Mouse (Mus musculus): ENCODE measurements around the gene Cacnb3. TPM values are rescaled to one million over a fixed set of nuclear protein-coding genes. Genes with fewer than 3 reads are reported as not detected.
A peak's percentile ranks its signal among the peaks of the same experiment; 100 is the strongest.
"Not testable (repeated sequence)": the region's sequence is repeated elsewhere in the genome, so short reads cannot be mapped to it uniquely, and the experiment has no call there.

Cacnb3 gene
- 1.4 and 1.5 TPM in 2 replicates for polyA plus RNA-seq (2015; fragmentation: Nextera tagmentation; extraction: Ambion mirVana)

- Histone ChIP-seq H3K4me1 (replicated peaks) (peaks cover 46% of the 10 kb centered on the region), H3K9me3 (replicated peaks) (no peaks in the 10 kb centered on the region), H3K4me3 (replicated peaks) (0 out of 2 replicates have a peak within 1 kb of the TSS, but pooled peaks have one; percentile 7), H3K4me2 (peak within 1 kb of the TSS; percentile 43), H3K27ac (no peak within 1 kb of the TSS), H3K36me3 (no peaks in the 10 kb centered on the region), H3K9ac (no peak within 1 kb of the TSS), H3K27me3 (peaks cover 100% of the 10 kb centered on the region)
- no peak for DNase-seq
- 21% methylated on average over 4 of the region's 4 CpGs for WGBS (ENCODE audit: insufficient replicate concordance)
- no peak for ATAC-seq (ENCODE audit: low read depth)
Observed at GRCm38 (mm10) chr15:98630540-98630939, at the start of gene Cacnb3. Cacnb3 (plus strand) TSS chr15:98630840.

- H3K9me3 ChIP-seq (replicated peaks), result no peaks in the 10 kb centered on the region
- DNase-seq, result no peak
- no peak for ATAC-seq (ENCODE audit: low read depth)
- no peak overlapping the region for H3K9ac ChIP-seq
- no peak overlapping the region for H3K4me3 ChIP-seq (replicated peaks)
- peaks cover 27% of the 10 kb centered on the region for H3K4me1 ChIP-seq (replicated peaks)
- H3K27me3 ChIP-seq, result peaks cover 11% of the 10 kb centered on the region; the same call in 1 of the 2 replicates
- no peak overlapping the region for H3K4me2 ChIP-seq
- WGBS (ENCODE audit: insufficient replicate concordance), result 79% methylated on average over 8 of the region's 8 CpGs
- no peaks in the 10 kb centered on the region for H3K36me3 ChIP-seq
- no peak overlapping the region for H3K27ac ChIP-seq
Observed at GRCm38 (mm10) chr15:98582410-98582809, 48.2 kb upstream of the Cacnb3 start.

GRCm38 (mm10) chr15:98582996-98583395 lies 47.6 kb upstream of the Cacnb3 start:
- Histone ChIP-seq H3K36me3 (no peaks in the 10 kb centered on the region), H3K4me2 (no peak overlapping the region), H3K27ac (no peak overlapping the region), H3K4me1 (replicated peaks) (peaks cover 33% of the 10 kb centered on the region), H3K9me3 (replicated peaks) (no peaks in the 10 kb centered on the region), H3K9ac (no peak overlapping the region), H3K27me3 (peaks cover 8% of the 10 kb centered on the region; the same call in 1 of the 2 replicates), H3K4me3 (replicated peaks) (no peak overlapping the region)
- no peak for ATAC-seq (ENCODE audit: low read depth)
- 70% methylated on average over 8 of the region's 8 CpGs for WGBS (ENCODE audit: insufficient replicate concordance)
- DNase-seq, result no peak

GRCm38 (mm10) chr15:98585421-98585820 lies 45.2 kb upstream of the Cacnb3 start:
- no peak for ATAC-seq (ENCODE audit: low read depth)
- WGBS (ENCODE audit: insufficient replicate concordance), result 67% methylated on average over 7 of the region's 7 CpGs
- peak overlapping the region; percentile 29; the same call in 1 of the 2 replicates for H3K4me2 ChIP-seq
- H3K27me3 ChIP-seq, result no peaks in the 10 kb centered on the region
- H3K9ac ChIP-seq, result no peak overlapping the region
- peaks cover 57% of the 10 kb centered on the region for H3K4me1 ChIP-seq (replicated peaks)
- H3K9me3 ChIP-seq (replicated peaks), result no peaks in the 10 kb centered on the region
- no peak for DNase-seq
- H3K36me3 ChIP-seq, result peaks cover 7% of the 10 kb centered on the region; the same call in 1 of the 2 replicates
- H3K4me3 ChIP-seq (replicated peaks), result no peak overlapping the region
- peak overlapping the region; percentile 80 for H3K27ac ChIP-seq

- H3K4me3 ChIP-seq (replicated peaks); H3K27me3 ChIP-seq; DNase-seq; H3K9me3 ChIP-seq (replicated peaks); H3K9ac ChIP-seq: not testable (repeated sequence)
- Histone ChIP-seq H3K4me1 (replicated peaks) (peaks cover 62% of the 10 kb centered on the region), H3K27ac (peak overlapping the region; percentile 80), H3K4me2 (peak overlapping the region; percentile 29), H3K36me3 (peaks cover 14% of the 10 kb centered on the region; the same call in 1 of the 2 replicates)
- WGBS (ENCODE audit: insufficient replicate concordance), result 36% methylated on average over 9 of the region's 9 CpGs
- peak; percentile 77 for ATAC-seq (ENCODE audit: low read depth)
Observed at GRCm38 (mm10) chr15:98586141-98586540, 44.5 kb upstream of the Cacnb3 start.

- Histone ChIP-seq H3K9ac (no peak overlapping the region), H3K4me1 (replicated peaks) (peaks cover 65% of the 10 kb centered on the region), H3K4me2 (no peak overlapping the region), H3K27ac (peak overlapping the region; percentile 21; the same call in 1 of the 2 replicates), H3K4me3 (replicated peaks) (no peak overlapping the region), H3K9me3 (replicated peaks) (no peaks in the 10 kb centered on the region), H3K36me3 (peaks cover 30% of the 10 kb centered on the region), H3K27me3 (no peaks in the 10 kb centered on the region)
- WGBS (ENCODE audit: insufficient replicate concordance), result 36% methylated on average over 11 of the region's 11 CpGs
- no peak for ATAC-seq (ENCODE audit: low read depth)
- no peak for DNase-seq
Observed at GRCm38 (mm10) chr15:98587751-98588150, 42.9 kb upstream of the Cacnb3 start.

- Histone ChIP-seq H3K9ac (no peak overlapping the region), H3K4me1 (replicated peaks) (peaks cover 63% of the 10 kb centered on the region), H3K36me3 (peaks cover 51% of the 10 kb centered on the region), H3K9me3 (replicated peaks) (no peaks in the 10 kb centered on the region), H3K27me3 (no peaks in the 10 kb centered on the region), H3K27ac (0 out of 2 replicates have a peak overlapping the region, but pooled peaks have one; percentile 23), H3K4me3 (replicated peaks) (no peak overlapping the region), H3K4me2 (no peak overlapping the region)
- 26% methylated on average over 7 of the region's 7 CpGs for WGBS (ENCODE audit: insufficient replicate concordance)
- DNase-seq (no peak), ATAC-seq (ENCODE audit: low read depth) (no peak)
Observed at GRCm38 (mm10) chr15:98589640-98590336, 40.9 kb upstream of the Cacnb3 start.

- H3K36me3 ChIP-seq, result peaks cover 67% of the 10 kb centered on the region
Observed at GRCm38 (mm10) chr15:98591396-98591795, 39.2 kb upstream of the Cacnb3 start.

GRCm38 (mm10) chr15:98594193-98594592 lies 36.4 kb upstream of the Cacnb3 start:
- no peak for DNase-seq
- Histone ChIP-seq H3K36me3 (peaks cover 94% of the 10 kb centered on the region), H3K27ac (no peak overlapping the region), H3K4me2 (no peak overlapping the region), H3K9ac (no peak overlapping the region), H3K9me3 (replicated peaks) (no peaks in the 10 kb centered on the region), H3K4me1 (replicated peaks) (peaks cover 23% of the 10 kb centered on the region), H3K4me3 (replicated peaks) (no peak overlapping the region), H3K27me3 (no peaks in the 10 kb centered on the region)
- ATAC-seq (ENCODE audit: low read depth), result no peak
- WGBS (ENCODE audit: insufficient replicate concordance), result 80% methylated on average over 19 of the region's 19 CpGs

More at GRCm38 (mm10) chr15:98591396-98591795, 39.2 kb upstream of the Cacnb3 start:
- WGBS (ENCODE audit: insufficient replicate concordance), result 74% methylated on average over 4 of the region's 4 CpGs
- H3K4me3 ChIP-seq (replicated peaks), result no peak overlapping the region
- no peaks in the 10 kb centered on the region for H3K9me3 ChIP-seq (replicated peaks)
- H3K4me2 ChIP-seq, result no peak overlapping the region
- no peak overlapping the region for H3K27ac ChIP-seq
- no peaks in the 10 kb centered on the region for H3K27me3 ChIP-seq
- H3K9ac ChIP-seq, result no peak overlapping the region
- ATAC-seq (ENCODE audit: low read depth) (no peak), DNase-seq (no peak)
- peaks cover 48% of the 10 kb centered on the region for H3K4me1 ChIP-seq (replicated peaks)

- Histone ChIP-seq H3K27me3 (no peaks in the 10 kb centered on the region), H3K36me3 (peaks cover 97% of the 10 kb centered on the region), H3K4me3 (replicated peaks) (no peak overlapping the region), H3K4me1 (replicated peaks) (peaks cover 19% of the 10 kb centered on the region), H3K9ac (no peak overlapping the region), H3K27ac (no peak overlapping the region), H3K4me2 (no peak overlapping the region), H3K9me3 (replicated peaks) (no peaks in the 10 kb centered on the region)
- ATAC-seq (ENCODE audit: low read depth) (no peak), DNase-seq (no peak)
- WGBS (ENCODE audit: insufficient replicate concordance), result 83% methylated on average over 5 of the region's 5 CpGs
Observed at GRCm38 (mm10) chr15:98595049-98595448, 35.6 kb upstream of the Cacnb3 start.

- Histone ChIP-seq H3K36me3 (peaks cover 98% of the 10 kb centered on the region), H3K27ac (no peak overlapping the region), H3K4me1 (replicated peaks) (peaks cover 19% of the 10 kb centered on the region), H3K4me3 (replicated peaks) (no peak overlapping the region), H3K9ac (no peak overlapping the region), H3K9me3 (replicated peaks) (no peaks in the 10 kb centered on the region), H3K4me2 (no peak overlapping the region), H3K27me3 (no peaks in the 10 kb centered on the region)
- WGBS (ENCODE audit: insufficient replicate concordance), result 93% methylated on average over 14 of the region's 14 CpGs
- ATAC-seq (ENCODE audit: low read depth) (no peak), DNase-seq (no peak)
Observed at GRCm38 (mm10) chr15:98596609-98597008, 34.0 kb upstream of the Cacnb3 start.

Measured in liver, embryonic 13.5 days (tissue).